Mouse (Mus musculus) CH12.LX (cell line): Measurements from ENCODE around the gene Card11.

Source experiments
- EP300 ChIP-seq: IDR thresholded peaks from 2 replicates; pipeline ENCODE4 v1.6.1; 2011; ENCODE audit warnings: low read length, improper control_type of control experiment
- KAT2A ChIP-seq: IDR thresholded peaks from 2 replicates; pipeline ENCODE4 v1.6.1; 2012; ENCODE audit warnings: low read length, improper control_type of control experiment, inconsistent platforms; ENCODE audit not compliant: insufficient replicate concordance
- MAFK ChIP-seq: IDR thresholded peaks from 2 replicates; pipeline ENCODE4 v1.6.1; 2011; ENCODE audit warnings: low read length, improper control_type of control experiment; ENCODE audit not compliant: insufficient replicate concordance
- MXI1 ChIP-seq: IDR thresholded peaks from 2 replicates; pipeline ENCODE4 v1.6.1; 2011; ENCODE audit warnings: mild to moderate bottlenecking, low read depth, low read length, improper control_type of control experiment
- MYC ChIP-seq: IDR thresholded peaks from 2 replicates; pipeline ENCODE4 v1.6.1; 2011; ENCODE audit warnings: low read depth, mild to moderate bottlenecking, improper control_type of control experiment, low read length
- POLR2A ChIP-seq: IDR thresholded peaks from 2 replicates; pipeline ENCODE4 v1.6.1; 2011; ENCODE audit warnings: low read depth, mild to moderate bottlenecking, improper control_type of control experiment, low read length
- TCF12 ChIP-seq: IDR thresholded peaks from 2 replicates; pipeline ENCODE4 v1.6.1; 2014; ENCODE audit warnings: low read depth, mild to moderate bottlenecking, inconsistent platforms, low read length, improper control_type of control experiment
- ZC3H11A ChIP-seq: IDR thresholded peaks from 2 replicates; pipeline ENCODE4 v1.6.1; 2012; ENCODE audit warnings: low read depth, mild to moderate bottlenecking, inconsistent platforms, low read length, improper control_type of control experiment

DNA sequence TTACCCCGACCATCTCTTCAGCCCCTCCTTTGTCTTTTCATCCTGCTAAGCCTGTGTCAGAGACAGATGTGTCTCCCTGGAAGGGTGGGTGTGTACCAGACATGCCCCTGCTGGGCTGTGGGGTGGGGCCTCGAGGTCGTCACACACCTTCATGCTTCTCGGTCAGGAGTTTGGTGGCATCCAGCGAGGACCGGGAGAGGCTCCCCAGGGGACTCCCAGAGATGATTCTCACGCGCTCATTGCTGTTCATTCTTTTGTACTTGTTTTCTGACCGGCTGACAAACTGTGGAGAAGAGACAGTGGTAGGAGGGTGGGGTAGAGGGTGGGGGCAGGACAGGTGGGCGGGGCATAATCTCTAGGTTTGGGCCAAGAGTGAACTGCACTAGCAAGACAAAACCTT is 120.2 kb downstream of the Card11 start:
- no peak for TF ChIP-seq MYC
- TF ChIP-seq POLR2A: no peak
- no peak for TF ChIP-seq KAT2A
- no peak for TF ChIP-seq TCF12
- no peak for TF ChIP-seq MXI1
- TF ChIP-seq ZC3H11A: no peak
- TF ChIP-seq MAFK: no peak
- no peak for TF ChIP-seq EP300
